Mouse (Mus musculus): ENCODE results near the gene Rnf128. TPM values are rescaled to one million over a fixed set of nuclear protein-coding genes. Genes with fewer than 3 reads are reported as not detected.
"Not testable (repeated sequence)": the region's sequence is repeated elsewhere in the genome, so short reads cannot be mapped to it uniquely, and the experiment has no call there.

The Rnf128 gene
- polyA plus RNA-seq, 1 experiment from 2014 or later: 4.0 TPM

- H3K9me3 ChIP-seq: no peaks in the 10 kb centered on the region
- no peaks in the 10 kb centered on the region for H3K4me1 ChIP-seq
- DNase-seq (ENCODE audit: low spot score): no peak
- H3K27me3 ChIP-seq (replicated peaks; ENCODE audit: low read depth, poor library complexity, severe bottlenecking): peaks cover 43% of the 10 kb centered on the region
- H3K4me3 ChIP-seq: no peak overlapping the region
- no peaks in the 10 kb centered on the region for H3K36me3 ChIP-seq (replicated peaks)
- WGBS: 75% methylated on average over 5 of the region's 5 CpGs
- H3K27ac ChIP-seq (replicated peaks): no peak overlapping the region
These were observed 726 bp upstream of the Rnf128 start for GRCm38 (mm10) chrX:139562255-139562924.

GRCm38 (mm10) chrX:139570054-139570453 is 6.9 kb downstream of the Rnf128 start:
- Histone ChIP-seq H3K27ac (replicated peaks) (no peak overlapping the region), H3K4me1 (no peaks in the 10 kb centered on the region), H3K4me3 (no peak overlapping the region), H3K9me3 (no peaks in the 10 kb centered on the region), H3K27me3 (replicated peaks; ENCODE audit: low read depth, poor library complexity, severe bottlenecking) (peaks cover 42% of the 10 kb centered on the region), H3K36me3 (replicated peaks) (no peaks in the 10 kb centered on the region)
- no peak for DNase-seq (ENCODE audit: low spot score)
- WGBS: 87% methylated on average over 3 of the region's 3 CpGs

- Histone ChIP-seq H3K27me3 (replicated peaks; ENCODE audit: low read depth, poor library complexity, severe bottlenecking) (peaks cover 34% of the 10 kb centered on the region), H3K4me3 (no peak overlapping the region), H3K36me3 (replicated peaks) (no peaks in the 10 kb centered on the region), H3K9me3 (no peaks in the 10 kb centered on the region), H3K27ac (replicated peaks) (no peak overlapping the region), H3K4me1 (no peaks in the 10 kb centered on the region)
- 70% methylated on average over 6 of the region's 6 CpGs for WGBS
- no peak for DNase-seq (ENCODE audit: low spot score)
These were observed 15.6 kb downstream of the Rnf128 start for GRCm38 (mm10) chrX:139578649-139579278.

- H3K27ac ChIP-seq (replicated peaks): no peak overlapping the region
- H3K27me3 ChIP-seq (replicated peaks; ENCODE audit: low read depth, poor library complexity, severe bottlenecking): peaks cover 26% of the 10 kb centered on the region
- DNase-seq (ENCODE audit: low spot score): no peak
- WGBS: 46% methylated on average over 4 of the region's 4 CpGs
- H3K9me3 ChIP-seq: no peaks in the 10 kb centered on the region
- H3K4me3 ChIP-seq: no peak overlapping the region
- H3K4me1 ChIP-seq: no peaks in the 10 kb centered on the region
- H3K36me3 ChIP-seq (replicated peaks): no peaks in the 10 kb centered on the region
These were observed 20.5 kb downstream of the Rnf128 start for GRCm38 (mm10) chrX:139583616-139584015.

GRCm38 (mm10) chrX:139586676-139587075 is 23.6 kb downstream of the Rnf128 start:
- not testable (repeated sequence) for H3K27ac ChIP-seq (replicated peaks)

GRCm38 (mm10) chrX:139596404-139596803 is 33.3 kb downstream of the Rnf128 start:
- no peak for DNase-seq (ENCODE audit: low spot score)

More at GRCm38 (mm10) chrX:139586676-139587075, 23.6 kb downstream of the Rnf128 start:
- WGBS: 78% methylated on average over 2 of the region's 2 CpGs
- H3K36me3 ChIP-seq (replicated peaks); DNase-seq (ENCODE audit: low spot score); H3K4me3 ChIP-seq; H3K4me1 ChIP-seq; H3K9me3 ChIP-seq: not testable (repeated sequence)
- H3K27me3 ChIP-seq (replicated peaks; ENCODE audit: low read depth, poor library complexity, severe bottlenecking): peaks cover 30% of the 10 kb centered on the region

GRCm38 (mm10) chrX:139610033-139610764 is 47.1 kb downstream of the Rnf128 start:
- Histone ChIP-seq H3K27ac (replicated peaks) (peak overlapping the region; percentile 77), H3K4me1 (no peaks in the 10 kb centered on the region; the same call in 1 of the 2 replicates), H3K9me3 (no peaks in the 10 kb centered on the region), H3K27me3 (replicated peaks; ENCODE audit: low read depth, poor library complexity, severe bottlenecking) (peaks cover 69% of the 10 kb centered on the region), H3K4me3 (peak overlapping the region; percentile 66), H3K36me3 (replicated peaks) (no peaks in the 10 kb centered on the region)
- WGBS: 12% methylated on average over 44 of the region's 44 CpGs
- peak; percentile 89 for DNase-seq (ENCODE audit: low spot score)

More at GRCm38 (mm10) chrX:139596404-139596803, 33.3 kb downstream of the Rnf128 start:
- no peaks in the 10 kb centered on the region for H3K4me1 ChIP-seq
- 88% methylated on average over 6 of the region's 6 CpGs for WGBS
- H3K9me3 ChIP-seq: no peaks in the 10 kb centered on the region
- peaks cover 67% of the 10 kb centered on the region for H3K27me3 ChIP-seq (replicated peaks; ENCODE audit: low read depth, poor library complexity, severe bottlenecking)
- H3K4me3 ChIP-seq: no peak overlapping the region
- no peaks in the 10 kb centered on the region for H3K36me3 ChIP-seq (replicated peaks)
- no peak overlapping the region for H3K27ac ChIP-seq (replicated peaks)

GRCm38 (mm10) chrX:139610765-139611300 is 47.7 kb downstream of the Rnf128 start:
- H3K36me3 ChIP-seq (replicated peaks): no peaks in the 10 kb centered on the region
- H3K27ac ChIP-seq (replicated peaks): peak overlapping the region; percentile 77
- no peaks in the 10 kb centered on the region for H3K9me3 ChIP-seq
- H3K27me3 ChIP-seq (replicated peaks; ENCODE audit: low read depth, poor library complexity, severe bottlenecking): peaks cover 72% of the 10 kb centered on the region
- WGBS: 18% methylated on average over 54 of the region's 54 CpGs
- no peaks in the 10 kb centered on the region; the same call in 1 of the 2 replicates for H3K4me1 ChIP-seq
- DNase-seq (ENCODE audit: low spot score): no peak
- H3K4me3 ChIP-seq: peak overlapping the region; percentile 66

GRCm38 (mm10) chrX:139614761-139615160 is 51.6 kb downstream of the Rnf128 start:
- Histone ChIP-seq H3K27ac (replicated peaks) (no peak overlapping the region), H3K4me1 (no peaks in the 10 kb centered on the region; the same call in 1 of the 2 replicates), H3K27me3 (replicated peaks; ENCODE audit: low read depth, poor library complexity, severe bottlenecking) (peaks cover 62% of the 10 kb centered on the region), H3K36me3 (replicated peaks) (no peaks in the 10 kb centered on the region), H3K9me3 (no peaks in the 10 kb centered on the region), H3K4me3 (no peak overlapping the region)
- no peak for DNase-seq (ENCODE audit: low spot score)
- 88% methylated on average over 2 of the region's 2 CpGs for WGBS

GRCm38 (mm10) chrX:139622071-139622470 is 59.0 kb downstream of the Rnf128 start:
- 76% methylated on average over 4 of the region's 4 CpGs for whole genome bisulfite sequencing
- no peaks in the 10 kb centered on the region for H3K4me1 ChIP-seq
- peaks cover 29% of the 10 kb centered on the region for H3K27me3 ChIP-seq (replicated peaks; ENCODE audit: low read depth, poor library complexity, severe bottlenecking)
- DNase-seq (ENCODE audit: low spot score): no peak
- H3K9me3 ChIP-seq: no peaks in the 10 kb centered on the region
- no peaks in the 10 kb centered on the region for H3K36me3 ChIP-seq (replicated peaks)
- no peak overlapping the region for H3K27ac ChIP-seq (replicated peaks)
- H3K4me3 ChIP-seq: no peak overlapping the region

- WGBS: 78% methylated on average over 4 of the region's 4 CpGs
- H3K27me3 ChIP-seq (replicated peaks; ENCODE audit: low read depth, poor library complexity, severe bottlenecking): peaks cover 20% of the 10 kb centered on the region
- no peak overlapping the region for H3K4me3 ChIP-seq
- H3K27ac ChIP-seq (replicated peaks): no peak overlapping the region
- no peaks in the 10 kb centered on the region for H3K9me3 ChIP-seq
- no peaks in the 10 kb centered on the region for H3K4me1 ChIP-seq
- no peak for DNase-seq (ENCODE audit: low spot score)
- no peaks in the 10 kb centered on the region for H3K36me3 ChIP-seq (replicated peaks)
These were observed 71.6 kb downstream of the Rnf128 start for GRCm38 (mm10) chrX:139634758-139635157.

GRCm38 (mm10) chrX:139639744-139640143 is 76.6 kb downstream of the Rnf128 start:
- WGBS: 74% methylated on average over 2 of the region's 2 CpGs
- Histone ChIP-seq H3K27ac (replicated peaks) (no peak overlapping the region), H3K4me1 (no peaks in the 10 kb centered on the region)

More at GRCm38 (mm10) chrX:139639744-139640143, 76.6 kb downstream of the Rnf128 start:
- Histone ChIP-seq H3K9me3 (no peaks in the 10 kb centered on the region), H3K36me3 (replicated peaks) (no peaks in the 10 kb centered on the region), H3K27me3 (replicated peaks; ENCODE audit: low read depth, poor library complexity, severe bottlenecking) (peaks cover 23% of the 10 kb centered on the region; the same call in 1 of the 2 replicates), H3K4me3 (no peak overlapping the region)
- no peak for DNase-seq (ENCODE audit: low spot score)
